Mouse (Mus musculus) kidney, postnatal 0 days (tissue): Measurements from ENCODE around the gene Kcng3. TPM values are rescaled to one million over a fixed set of nuclear protein-coding genes. Genes with fewer than 3 reads are reported as not detected.

Experiments used
- ATAC-seq: fragments of 200-750 bp; cut with Nextera tagmentation; replicated peaks from 2 replicates; pipeline ENCODE4 v1.8.0; 2017; ENCODE audit warnings: low read depth, moderate number of reproducible peaks, moderate TSS enrichment, moderate library complexity; ENCODE audit not compliant: low FRiP score
- DNase-seq: peaks from one replicate; pipeline ENCODE4 v3.0.0-alpha.2; 2016; ENCODE audit warnings: low spot score
- H3K27ac ChIP-seq: fragments of 300-500 bp; sonication (generic); 2 replicates; pipeline ENCODE4 v1.5.1; 2014; ENCODE audit warnings: mild to moderate bottlenecking
- H3K27me3 ChIP-seq: fragments of 300-500 bp; sonication (generic); 2 replicates; pipeline ENCODE4 v1.6.1; 2014; ENCODE audit warnings: low read length, mixed read lengths; ENCODE audit not compliant: insufficient read depth
- H3K36me3 ChIP-seq: fragments of 300-500 bp; sonication (generic); 2 replicates; pipeline ENCODE4 v1.6.1; 2014; ENCODE audit warnings: low read length, mixed read lengths; ENCODE audit not compliant: insufficient read depth
- H3K4me1 ChIP-seq: fragments of 300-500 bp; sonication (generic); replicated peaks from 2 replicates; pipeline ENCODE4 v1.6.1; 2014; ENCODE audit warnings: antibody characterized with exemption, low read length, mixed read lengths; ENCODE audit not compliant: insufficient read depth
- H3K4me2 ChIP-seq: fragments of 300-500 bp; sonication (generic); 2 replicates; pipeline ENCODE4 v1.6.1; 2014; ENCODE audit warnings: mild to moderate bottlenecking, low read length, moderate library complexity, mixed read lengths
- H3K4me3 ChIP-seq: fragments of 300-500 bp; sonication (generic); replicated peaks from 2 replicates; pipeline ENCODE4 v1.5.1; 2014; ENCODE audit warnings: low read depth, low read length
- H3K9ac ChIP-seq: fragments of 300-500 bp; sonication (generic); 2 replicates; pipeline ENCODE4 v1.6.1; 2014; ENCODE audit warnings: low read depth, low read length
- H3K9me3 ChIP-seq: fragments of 300-500 bp; sonication (generic); replicated peaks from 2 replicates; pipeline ENCODE4 v1.6.1; 2016; ENCODE audit warnings: low read length, inconsistent platforms, mixed read lengths
- CTCF ChIP-seq: IDR thresholded peaks from 2 replicates; pipeline ENCODE4 v1.5.1; 2016; ENCODE audit warnings: antibody characterized with exemption, low read depth, mild to moderate bottlenecking, moderate library complexity
- WGBS: fragments of 180-500 bp; shearing (Covaris S2); extraction: QIAGEN DNeasy Blood & Tissue Kit; methylation state at CpG from one replicate; pipeline ENCODE4 v1.1.7; 2014; 5-methylcytosine and 5-hydroxymethylcytosine counted together
- polyA plus RNA-seq: library from polyadenylated mRNA; unstranded; fragments of >200 nt; fragmentation: Nextera tagmentation; extraction: Ambion mirVana; gene quantifications from 2 replicates; pipeline ENCODE4 v1.2.1, GENCODE M21; 2015

Gene Kcng3
- polyA plus RNA-seq, 1 experiment from 2014 or later: 0.08 TPM

GRCm38 (mm10) chr17:83594526-83594925 is 37.2 kb downstream of the Kcng3 start:
- Histone ChIP-seq H3K27ac (no peak overlapping the region), H3K4me1 (no peaks in the 10 kb centered on the region), H3K4me2 (no peak overlapping the region), H3K36me3 (no peaks in the 10 kb centered on the region), H3K9me3 (no peaks in the 10 kb centered on the region), H3K4me3 (no peak overlapping the region), H3K27me3 (no peaks in the 10 kb centered on the region), H3K9ac (no peak overlapping the region)
- ATAC-seq (no peak), DNase-seq (no peak)
- 76% methylated on average over 8 of the region's 8 CpGs for WGBS
- no peak for TF ChIP-seq CTCF

DNA sequence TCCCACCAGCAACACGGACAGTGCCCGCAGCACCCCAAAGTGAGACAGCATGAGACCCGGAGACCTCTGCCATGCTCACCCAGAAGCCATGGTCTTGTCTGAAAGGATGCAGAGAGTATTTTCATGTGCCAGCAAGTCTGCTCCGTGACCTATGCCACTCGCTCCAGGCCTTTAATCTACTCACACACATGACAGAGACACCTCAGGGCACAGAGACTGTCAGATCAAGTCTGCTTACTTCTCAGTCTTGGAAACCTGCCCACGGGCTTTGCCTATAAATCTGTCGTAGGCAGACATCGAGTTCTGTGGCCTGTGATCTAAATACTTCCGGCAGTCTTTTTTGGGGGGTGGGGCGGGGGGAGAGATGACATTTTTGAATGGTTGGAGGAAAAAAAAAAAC is 38.3 kb downstream of the Kcng3 start:
- H3K27ac ChIP-seq: no peak overlapping the region
- H3K4me2 ChIP-seq: no peak overlapping the region
- no peaks in the 10 kb centered on the region for H3K27me3 ChIP-seq
- no peaks in the 10 kb centered on the region for H3K9me3 ChIP-seq
- no peaks in the 10 kb centered on the region for H3K4me1 ChIP-seq
- no peak overlapping the region for H3K9ac ChIP-seq
- no peak for TF ChIP-seq CTCF
- no peaks in the 10 kb centered on the region for H3K36me3 ChIP-seq
- WGBS: 31% methylated on average over 10 of the region's 10 CpGs
- ATAC-seq (no peak), DNase-seq (peak; percentile 31)
- H3K4me3 ChIP-seq: no peak overlapping the region

- H3K9me3 ChIP-seq: no peaks in the 10 kb centered on the region
Measured at GRCm38 (mm10) chr17:83588663-83589341, 42.9 kb downstream of the Kcng3 start.

DNA sequence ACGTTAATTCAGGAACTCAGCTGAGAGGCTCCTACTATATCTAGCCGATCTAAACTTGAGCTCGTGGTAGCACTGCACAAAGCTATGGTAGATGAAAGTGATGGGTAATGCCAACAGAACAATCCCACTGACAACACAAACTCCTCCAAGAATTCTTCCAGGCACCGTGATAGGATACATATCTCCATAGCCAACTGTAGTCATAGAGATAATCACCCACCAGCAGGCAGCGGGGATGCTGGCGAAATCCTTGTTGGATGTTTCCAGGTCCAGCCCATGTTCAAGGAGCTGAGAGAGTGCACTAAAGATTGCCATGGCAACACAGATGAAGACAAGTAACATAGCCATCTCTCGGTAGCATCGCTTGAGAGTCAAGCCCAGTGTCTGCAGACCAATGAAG is 44.0 kb downstream of the Kcng3 start:
- Histone ChIP-seq H3K4me3 (no peak overlapping the region), H3K27ac (no peak overlapping the region), H3K36me3 (no peaks in the 10 kb centered on the region), H3K9ac (no peak overlapping the region), H3K4me2 (no peak overlapping the region), H3K4me1 (no peaks in the 10 kb centered on the region), H3K27me3 (no peaks in the 10 kb centered on the region), H3K9me3 (no peaks in the 10 kb centered on the region)
- no peak for TF ChIP-seq CTCF
- ATAC-seq (no peak), DNase-seq (no peak)
- 95% methylated on average over 8 of the region's 8 CpGs for WGBS

More at GRCm38 (mm10) chr17:83588663-83589341, 42.9 kb downstream of the Kcng3 start:
- Histone ChIP-seq H3K4me2 (no peak overlapping the region), H3K36me3 (no peaks in the 10 kb centered on the region), H3K4me3 (no peak overlapping the region), H3K9ac (no peak overlapping the region), H3K4me1 (no peaks in the 10 kb centered on the region), H3K27me3 (no peaks in the 10 kb centered on the region), H3K27ac (no peak overlapping the region)
- 65% methylated on average over 6 of the region's 6 CpGs for WGBS
- ATAC-seq (peak; percentile 74), DNase-seq (peak; percentile 69)
- TF ChIP-seq CTCF: 0 out of 2 replicates have a peak, but pooled peaks have one; percentile 20

- DNase-seq: peak; percentile 40
- ATAC-seq: no peak
- TF ChIP-seq CTCF: no peak
- Histone ChIP-seq H3K36me3 (no peaks in the 10 kb centered on the region), H3K9ac (no peak overlapping the region), H3K4me1 (no peaks in the 10 kb centered on the region), H3K9me3 (no peaks in the 10 kb centered on the region), H3K27ac (no peak overlapping the region), H3K4me2 (no peak overlapping the region), H3K27me3 (no peaks in the 10 kb centered on the region), H3K4me3 (no peak overlapping the region)
- 67% methylated on average over 2 of the region's 2 CpGs for WGBS
Measured at GRCm38 (mm10) chr17:83582585-83582984, 49.1 kb downstream of the Kcng3 start.

DNA sequence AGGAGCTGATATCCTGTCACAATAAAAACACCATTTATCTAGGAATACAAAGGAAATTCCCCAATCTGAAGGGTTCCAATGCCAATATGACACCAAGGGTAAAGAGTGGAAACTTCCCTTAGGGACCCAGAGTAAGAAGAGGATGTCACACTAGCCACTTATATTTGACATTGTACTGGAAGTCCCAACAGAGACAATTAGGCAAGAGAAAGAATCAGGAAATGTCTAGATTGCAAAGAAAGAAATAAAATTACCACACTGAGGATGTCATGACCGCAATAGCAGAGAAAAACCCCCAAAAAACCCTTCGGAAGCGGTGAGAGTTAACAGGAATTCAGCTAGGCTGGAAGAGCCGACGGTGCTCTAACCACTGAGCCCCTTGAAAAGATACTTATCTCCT is 51.0 kb downstream of the Kcng3 start:
- H3K9me3 ChIP-seq: no peaks in the 10 kb centered on the region
- no peaks in the 10 kb centered on the region for H3K27me3 ChIP-seq
- no peak overlapping the region for H3K4me2 ChIP-seq
- H3K9ac ChIP-seq: no peak overlapping the region
- H3K4me3 ChIP-seq: no peak overlapping the region
- no peak for TF ChIP-seq CTCF
- WGBS: 87% methylated on average over 5 of the region's 5 CpGs
- DNase-seq: no peak
- ATAC-seq: no peak
- no peaks in the 10 kb centered on the region for H3K4me1 ChIP-seq
- no peaks in the 10 kb centered on the region for H3K36me3 ChIP-seq
- no peak overlapping the region for H3K27ac ChIP-seq
